Mouse (Mus musculus): ENCODE measurements around the gene Fndc3b. TPM values are rescaled to one million over a fixed set of nuclear protein-coding genes. Genes with fewer than 3 reads are reported as not detected.

The Fndc3b gene
- polyA plus RNA-seq, 1 experiment from 2014 or later = 12.0 TPM

GRCm38 (mm10) chr3:27616421-27617236 lies 94.5 kb downstream of the Fndc3b start:
- ATAC-seq (ENCODE audit: insufficient number of reproducible peaks, low FRiP score, low TSS enrichment, low read depth) (no peak), DNase-seq (ENCODE audit: low spot score) (no peak)
- no peak overlapping the region for H3K9ac ChIP-seq (ENCODE audit: low read length)
- WGBS = 73% methylated on average over 19 of the region's 19 CpGs
- H3K27me3 ChIP-seq (ENCODE audit: control insufficient read depth, insufficient read depth, low read length) = no peaks in the 10 kb centered on the region
- no peaks in the 10 kb centered on the region for H3K9me3 ChIP-seq (ENCODE audit: control insufficient read depth, low read length)
- H3K27ac ChIP-seq (replicated peaks; ENCODE audit: low read depth, low read length) = no peak overlapping the region
- no peak overlapping the region for H3K4me3 ChIP-seq (ENCODE audit: low read depth, low read length)
- H3K4me1 ChIP-seq (ENCODE audit: control insufficient read depth, insufficient read depth, low read length) = no peaks in the 10 kb centered on the region
- no peak overlapping the region for H3K4me2 ChIP-seq (ENCODE audit: low read depth, severe bottlenecking)
- H3K36me3 ChIP-seq (ENCODE audit: control insufficient read depth, insufficient read depth, low read length) = no peaks in the 10 kb centered on the region

DNA sequence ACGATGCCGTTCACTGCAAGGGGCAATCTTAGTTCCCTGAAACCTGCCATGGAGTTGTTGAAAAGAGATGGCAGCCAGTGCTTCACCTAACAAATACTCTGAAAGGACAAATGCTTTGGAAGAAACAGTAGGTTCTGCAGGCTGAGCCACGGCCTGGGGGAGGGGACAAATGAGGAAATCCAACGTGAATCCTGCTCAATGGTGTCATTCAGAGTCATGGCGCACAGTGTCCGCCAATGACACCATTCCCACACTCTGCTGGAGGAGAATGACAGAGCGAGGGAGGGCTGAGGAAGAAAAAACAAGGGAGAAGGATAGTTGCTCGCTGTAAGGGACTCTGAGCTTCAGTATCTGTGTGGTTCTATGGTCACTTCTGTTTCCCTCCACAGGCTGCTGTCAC lies 95.6 kb downstream of the Fndc3b start:
- H3K4me3 ChIP-seq (ENCODE audit: low read depth, low read length) = no peak overlapping the region
- no peaks in the 10 kb centered on the region for H3K9me3 ChIP-seq (ENCODE audit: control insufficient read depth, low read length)
- H3K36me3 ChIP-seq (ENCODE audit: control insufficient read depth, insufficient read depth, low read length) = no peaks in the 10 kb centered on the region
- no peak overlapping the region for H3K27ac ChIP-seq (replicated peaks; ENCODE audit: low read depth, low read length)
- no peaks in the 10 kb centered on the region for H3K27me3 ChIP-seq (ENCODE audit: control insufficient read depth, insufficient read depth, low read length)
- H3K9ac ChIP-seq (ENCODE audit: low read length) = no peak overlapping the region
- 0 out of 2 replicates have a peak, but pooled peaks cover 4% of the 10 kb centered on the region for H3K4me1 ChIP-seq (ENCODE audit: control insufficient read depth, insufficient read depth, low read length)
- WGBS = 73% methylated on average over 8 of the region's 8 CpGs
- ATAC-seq (ENCODE audit: insufficient number of reproducible peaks, low FRiP score, low TSS enrichment, low read depth) (no peak), DNase-seq (ENCODE audit: low spot score) (no peak)
- no peak overlapping the region for H3K4me2 ChIP-seq (ENCODE audit: low read depth, severe bottlenecking)

- ATAC-seq (ENCODE audit: insufficient number of reproducible peaks, low FRiP score, low TSS enrichment, low read depth) (no peak), DNase-seq (ENCODE audit: low spot score) (no peak)
- 90% methylated on average over 11 of the region's 11 CpGs for WGBS
- Histone ChIP-seq H3K36me3 (ENCODE audit: control insufficient read depth, insufficient read depth, low read length) (no peaks in the 10 kb centered on the region), H3K27ac (replicated peaks; ENCODE audit: low read depth, low read length) (no peak overlapping the region), H3K9me3 (ENCODE audit: control insufficient read depth, low read length) (no peaks in the 10 kb centered on the region), H3K9ac (ENCODE audit: low read length) (no peak overlapping the region), H3K4me2 (ENCODE audit: low read depth, severe bottlenecking) (no peak overlapping the region), H3K27me3 (ENCODE audit: control insufficient read depth, insufficient read depth, low read length) (no peaks in the 10 kb centered on the region), H3K4me1 (ENCODE audit: control insufficient read depth, insufficient read depth, low read length) (0 out of 2 replicates have a peak, but pooled peaks cover 5% of the 10 kb centered on the region), H3K4me3 (ENCODE audit: low read depth, low read length) (no peak overlapping the region)
Measured at GRCm38 (mm10) chr3:27613828-27614227, 97.3 kb downstream of the Fndc3b start.

GRCm38 (mm10) chr3:27613011-27613410 lies 98.1 kb downstream of the Fndc3b start:
- DNase-seq (ENCODE audit: low spot score) (no peak), ATAC-seq (ENCODE audit: insufficient number of reproducible peaks, low FRiP score, low TSS enrichment, low read depth) (no peak)
- Histone ChIP-seq H3K4me2 (ENCODE audit: low read depth, severe bottlenecking) (no peak overlapping the region), H3K4me3 (ENCODE audit: low read depth, low read length) (no peak overlapping the region), H3K4me1 (ENCODE audit: control insufficient read depth, insufficient read depth, low read length) (0 out of 2 replicates have a peak, but pooled peaks cover 6% of the 10 kb centered on the region), H3K36me3 (ENCODE audit: control insufficient read depth, insufficient read depth, low read length) (no peaks in the 10 kb centered on the region), H3K9ac (ENCODE audit: low read length) (no peak overlapping the region), H3K9me3 (ENCODE audit: control insufficient read depth, low read length) (no peaks in the 10 kb centered on the region), H3K27me3 (ENCODE audit: control insufficient read depth, insufficient read depth, low read length) (no peaks in the 10 kb centered on the region), H3K27ac (replicated peaks; ENCODE audit: low read depth, low read length) (no peak overlapping the region)
- 78% methylated on average over 4 of the region's 4 CpGs for WGBS

DNA sequence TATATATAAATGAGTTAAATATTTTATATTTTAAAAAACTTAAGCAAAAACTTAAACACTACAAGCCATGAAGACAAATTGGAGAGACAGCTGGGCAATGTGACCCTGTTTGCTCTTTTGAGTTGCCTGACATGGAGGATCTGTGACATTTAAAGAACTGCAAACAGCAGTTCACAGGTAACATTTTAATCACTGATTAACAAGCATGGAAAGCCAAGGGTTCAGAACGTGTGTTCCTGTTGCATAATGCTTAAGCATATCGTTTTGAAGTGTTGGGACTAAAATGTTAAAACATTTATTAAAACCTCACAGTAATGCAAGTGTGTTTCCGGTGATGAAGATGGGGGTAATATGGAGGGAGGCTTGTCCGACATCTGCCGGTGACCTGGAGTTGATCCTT lies 99.1 kb downstream of the Fndc3b start:
- peaks cover 16% of the 10 kb centered on the region for H3K4me1 ChIP-seq (ENCODE audit: control insufficient read depth, insufficient read depth, low read length)
- H3K27me3 ChIP-seq (ENCODE audit: control insufficient read depth, insufficient read depth, low read length) = no peaks in the 10 kb centered on the region
- no peak for ATAC-seq (ENCODE audit: insufficient number of reproducible peaks, low FRiP score, low TSS enrichment, low read depth)
- no peak for DNase-seq (ENCODE audit: low spot score)
- WGBS = 87% methylated on average over 5 of the region's 5 CpGs
- H3K4me3 ChIP-seq (ENCODE audit: low read depth, low read length) = no peak overlapping the region
- no peak overlapping the region for H3K27ac ChIP-seq (replicated peaks; ENCODE audit: low read depth, low read length)
- H3K36me3 ChIP-seq (ENCODE audit: control insufficient read depth, insufficient read depth, low read length) = no peaks in the 10 kb centered on the region
- H3K9me3 ChIP-seq (ENCODE audit: control insufficient read depth, low read length) = no peaks in the 10 kb centered on the region
- no peak overlapping the region for H3K4me2 ChIP-seq (ENCODE audit: low read depth, severe bottlenecking)
- H3K9ac ChIP-seq (ENCODE audit: low read length) = no peak overlapping the region

GRCm38 (mm10) chr3:27610547-27610946 lies 100.6 kb downstream of the Fndc3b start:
- Histone ChIP-seq H3K4me1 (ENCODE audit: control insufficient read depth, insufficient read depth, low read length) (peaks cover 18% of the 10 kb centered on the region), H3K4me2 (ENCODE audit: low read depth, severe bottlenecking) (no peak overlapping the region), H3K9ac (ENCODE audit: low read length) (no peak overlapping the region), H3K9me3 (ENCODE audit: control insufficient read depth, low read length) (no peaks in the 10 kb centered on the region), H3K27ac (replicated peaks; ENCODE audit: low read depth, low read length) (no peak overlapping the region), H3K27me3 (ENCODE audit: control insufficient read depth, insufficient read depth, low read length) (no peaks in the 10 kb centered on the region), H3K4me3 (ENCODE audit: low read depth, low read length) (no peak overlapping the region), H3K36me3 (ENCODE audit: control insufficient read depth, insufficient read depth, low read length) (no peaks in the 10 kb centered on the region)
- DNase-seq (ENCODE audit: low spot score) = no peak
- 82% methylated on average over 4 of the region's 4 CpGs for WGBS
- ATAC-seq (ENCODE audit: insufficient number of reproducible peaks, low FRiP score, low TSS enrichment, low read depth) = no peak

DNA sequence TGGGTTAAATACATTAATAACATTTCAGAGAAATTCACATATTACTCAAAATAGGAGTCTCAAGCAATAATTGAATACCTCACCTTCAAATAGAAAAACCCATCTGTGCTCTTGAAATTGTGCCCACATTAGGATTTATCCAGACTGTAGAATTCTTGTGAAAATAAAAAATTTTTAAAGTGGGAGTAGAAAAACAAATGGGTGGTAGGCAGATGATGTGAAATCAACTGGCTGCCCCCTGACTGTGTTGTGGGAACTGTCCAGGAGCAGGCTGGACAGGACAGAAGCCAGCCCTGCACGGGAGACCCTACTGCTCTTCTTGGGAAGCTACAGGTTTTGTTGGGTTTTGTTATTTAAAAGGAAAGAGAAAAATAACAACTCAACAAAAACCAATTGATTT lies 101.0 kb downstream of the Fndc3b start:
- H3K4me1 ChIP-seq (ENCODE audit: control insufficient read depth, insufficient read depth, low read length) = peaks cover 18% of the 10 kb centered on the region
- WGBS = 73% methylated on average over 1 of the region's 1 CpGs
- H3K36me3 ChIP-seq (ENCODE audit: control insufficient read depth, insufficient read depth, low read length) = no peaks in the 10 kb centered on the region
- ATAC-seq (ENCODE audit: insufficient number of reproducible peaks, low FRiP score, low TSS enrichment, low read depth) (no peak), DNase-seq (ENCODE audit: low spot score) (no peak)
- H3K4me3 ChIP-seq (ENCODE audit: low read depth, low read length) = no peak overlapping the region
- H3K9me3 ChIP-seq (ENCODE audit: control insufficient read depth, low read length) = no peaks in the 10 kb centered on the region
- H3K4me2 ChIP-seq (ENCODE audit: low read depth, severe bottlenecking) = no peak overlapping the region
- H3K9ac ChIP-seq (ENCODE audit: low read length) = no peak overlapping the region
- no peaks in the 10 kb centered on the region for H3K27me3 ChIP-seq (ENCODE audit: control insufficient read depth, insufficient read depth, low read length)
- no peak overlapping the region for H3K27ac ChIP-seq (replicated peaks; ENCODE audit: low read depth, low read length)

GRCm38 (mm10) chr3:27607796-27608151 lies 103.3 kb downstream of the Fndc3b start:
- 73% methylated on average over 7 of the region's 7 CpGs for WGBS
- ATAC-seq (ENCODE audit: insufficient number of reproducible peaks, low FRiP score, low TSS enrichment, low read depth) = no peak
- no peak overlapping the region for H3K9ac ChIP-seq (ENCODE audit: low read length)

More at GRCm38 (mm10) chr3:27607796-27608151, 103.3 kb downstream of the Fndc3b start:
- peak overlapping the region; percentile 66 for H3K27ac ChIP-seq (replicated peaks; ENCODE audit: low read depth, low read length)
- H3K36me3 ChIP-seq (ENCODE audit: control insufficient read depth, insufficient read depth, low read length) = no peaks in the 10 kb centered on the region
- DNase-seq (ENCODE audit: low spot score) = no peak
- no peaks in the 10 kb centered on the region for H3K9me3 ChIP-seq (ENCODE audit: control insufficient read depth, low read length)
- H3K4me1 ChIP-seq (ENCODE audit: control insufficient read depth, insufficient read depth, low read length) = peaks cover 23% of the 10 kb centered on the region
- no peak overlapping the region for H3K4me2 ChIP-seq (ENCODE audit: low read depth, severe bottlenecking)
- H3K4me3 ChIP-seq (ENCODE audit: low read depth, low read length) = no peak overlapping the region
- no peaks in the 10 kb centered on the region for H3K27me3 ChIP-seq (ENCODE audit: control insufficient read depth, insufficient read depth, low read length)
